Comparison of ENCODE assay signal across 8 mouse cellular contexts in the genomic region with DNA sequence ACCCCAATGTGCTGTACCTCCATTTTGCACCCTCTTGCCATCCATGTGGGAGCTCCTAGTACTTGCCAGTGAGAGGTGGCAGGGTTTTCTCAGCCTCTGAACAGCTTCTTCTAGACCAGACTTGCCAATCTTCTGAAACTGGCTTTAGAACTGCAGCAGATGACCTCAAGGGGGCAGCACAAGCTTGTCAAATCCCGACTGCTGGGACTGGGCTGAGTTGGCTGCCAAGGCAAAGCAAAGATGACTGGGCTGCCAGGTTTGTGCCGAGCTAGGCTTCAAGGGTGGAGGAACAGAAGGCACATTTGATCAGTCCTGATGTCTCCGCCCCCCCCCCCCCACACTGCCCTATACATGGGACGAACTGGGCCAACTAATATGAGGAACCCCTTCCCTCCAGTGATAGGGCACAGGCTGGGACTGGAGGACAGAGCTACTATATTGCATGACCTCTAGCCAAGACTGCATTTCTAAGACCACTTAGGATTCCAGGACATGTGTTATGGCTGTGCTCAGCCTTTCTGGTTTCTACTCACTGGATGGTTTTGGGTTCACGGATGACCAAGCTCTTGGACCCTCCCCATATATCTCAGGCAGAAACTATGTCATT. TPM values are rescaled to one million over a fixed set of nuclear protein-coding genes. Genes with fewer than 3 reads are reported as not detected.
DNase-seq lines count a peak whose midpoint lies in the region; ATAC-seq and TF ChIP-seq lines count a peak whose summit lies in the region.

No protein-coding gene starts in this region.

- intact Hi-C loops in gastrocnemius, adult 2 months (cut with DNase I), result loop anchor here (1.0 kb wide), 1 partner anchor 64 kb away; no protein-coding TSS in a partner anchor
- intact Hi-C loops in left cerebral cortex, postnatal 25 days (cut with DNase I), result loop anchor here (1.0 kb wide), 1 partner anchor 64 kb away; no protein-coding TSS in a partner anchor

- no peak for TF ChIP-seq POLR2A in spleen, adult 2 months (IDR thresholded peaks at IDR 0.05; ENCODE audit: low read depth, low read length)

- H3K27me3 ChIP-seq in intestine, postnatal 0 days (replicated peaks; ENCODE audit: control insufficient read depth, insufficient read depth, low read length), result no peaks in the 10 kb centered on the region
- no peaks in the 10 kb centered on the region for H3K27me3 ChIP-seq in midbrain, embryonic 13.5 days
- no peaks in the 10 kb centered on the region for H3K27me3 ChIP-seq in spleen, adult 2 months (ENCODE audit: control insufficient read depth, insufficient read depth, low read length)

- no peak for ATAC-seq in intestine, postnatal 0 days
- ATAC-seq in midbrain, embryonic 13.5 days, result peak; percentile 76
- ATAC-seq in erythroid progenitor cell, adult 5-6 weeks (replicated peaks; ENCODE audit: low FRiP score, poor library complexity, severe bottlenecking), result no peak

- H3K4me1 ChIP-seq in intestine, postnatal 0 days (replicated peaks; ENCODE audit: control insufficient read depth, insufficient read depth, low read length), result no peaks in the 10 kb centered on the region
- H3K4me1 ChIP-seq in midbrain, embryonic 13.5 days (replicated peaks), result no peaks in the 10 kb centered on the region
- H3K4me1 ChIP-seq in spleen, adult 2 months (ENCODE audit: control insufficient read depth, insufficient read depth, insufficient read length), result no peaks in the 10 kb centered on the region

- H3K27ac ChIP-seq in gastrocnemius, adult 2 months, result no peak overlapping the region
- no peak overlapping the region for H3K27ac ChIP-seq in intestine, postnatal 0 days (ENCODE audit: low read depth, low read length)
- H3K27ac ChIP-seq in midbrain, embryonic 13.5 days, result no peak overlapping the region
- no peak overlapping the region for H3K27ac ChIP-seq in spleen, adult 2 months (ENCODE audit: insufficient read depth, low read length)

- H3K36me3 ChIP-seq in intestine, postnatal 0 days (ENCODE audit: control insufficient read depth, insufficient read depth), result no peaks in the 10 kb centered on the region
- no peaks in the 10 kb centered on the region for H3K36me3 ChIP-seq in midbrain, embryonic 13.5 days
- H3K36me3 ChIP-seq in spleen, adult 2 months (ENCODE audit: control insufficient read depth, insufficient read depth, low read length), result no peaks in the 10 kb centered on the region

- no peak overlapping the region for H3K4me3 ChIP-seq in gastrocnemius, adult 2 months
- H3K4me3 ChIP-seq in intestine, postnatal 0 days (ENCODE audit: low read depth, low read length), result no peak overlapping the region
- H3K4me3 ChIP-seq in midbrain, embryonic 13.5 days (replicated peaks), result no peak overlapping the region
- H3K4me3 ChIP-seq in spleen, adult 2 months (ENCODE audit: extremely low read depth, insufficient read depth, insufficient read length), result no peak overlapping the region

- WGBS in intestine, postnatal 0 days, result 31% methylated on average over 5 of the region's 5 CpGs
- 33% methylated on average over 5 of the region's 5 CpGs for WGBS in midbrain, embryonic 13.5 days
- 34% methylated on average over 5 of the region's 5 CpGs for WGBS in spleen, adult 2 months

- H3K9ac ChIP-seq in intestine, postnatal 0 days (ENCODE audit: low read depth, low read length), result no peak overlapping the region
- H3K9ac ChIP-seq in midbrain, embryonic 13.5 days (replicated peaks), result no peak overlapping the region

- H3K4me2 ChIP-seq in intestine, postnatal 0 days (replicated peaks; ENCODE audit: low read depth), result no peak overlapping the region
- H3K4me2 ChIP-seq in midbrain, embryonic 13.5 days (replicated peaks), result no peak overlapping the region

- no peaks in the 10 kb centered on the region for H3K9me3 ChIP-seq in intestine, postnatal 0 days (ENCODE audit: control insufficient read depth)
- no peaks in the 10 kb centered on the region for H3K9me3 ChIP-seq in midbrain, embryonic 13.5 days

- peak; percentile 81 for TF ChIP-seq CTCF in gastrocnemius, adult 2 months (IDR thresholded peaks at IDR 0.05)
- TF ChIP-seq CTCF in intestine, postnatal 0 days (IDR thresholded peaks at IDR 0.05; ENCODE audit: low read depth), result peak; percentile 79
- TF ChIP-seq CTCF in spleen, adult 2 months (IDR thresholded peaks at IDR 0.05; ENCODE audit: extremely low read depth, insufficient read depth, insufficient read length, insufficient replicate concordance), result peak; percentile 69; the same call in 1 of the 2 replicates

- peak; percentile 57 for DNase-seq in adrenal gland, adult 8-10 months
- peak; percentile 79 to 92 for DNase-seq in cerebellum, postnatal 4 days (ENCODE audit: low spot score in 2 of 2)
- DNase-seq in gastrocnemius, adult 2 months, result peak; percentile 89
- DNase-seq in left cerebral cortex, postnatal 25 days (ENCODE audit: low spot score in 2 of 2), result peak; percentile 86 to 89
- peak in 1 of 2 experiments; percentile 27 for DNase-seq in spleen, adult 2 months (ENCODE audit: low read depth in 1 of 2, low spot score in 2 of 2)

RNA-seq across cellular contexts. Expression of a gene that starts 51.1 kb away (rescaled TPM):
- total RNA-seq in adrenal gland, adult 8-10 months (2022), result not detected
- not detected for total RNA-seq in gastrocnemius, adult 2 months (2021)
- not detected in 2 replicates for polyA plus RNA-seq in intestine, postnatal 0 days (2015; fragmentation: Nextera tagmentation; extraction: Ambion mirVana)
- total RNA-seq in left cerebral cortex, postnatal 25 days (2021), result not detected
- polyA plus RNA-seq in midbrain, embryonic 13.5 days (2015; fragmentation: Nextera tagmentation; extraction: Ambion mirVana), result not detected in 2 replicates
- not detected in 2 replicates for polyA plus RNA-seq in spleen, adult 2 months (2012; rRNA removed)
- total RNA-seq in erythroid progenitor cell, adult 5-6 weeks (2015; ENCODE audit: low replicate concordance), result not detected in 2 replicates
- total RNA-seq in erythroid progenitor cell, adult 5-6 weeks (2017; ENCODE audit: low replicate concordance), result not detected in 2 replicates

RNA-seq across cellular contexts. Expression of a gene that starts 58.4 kb away (rescaled TPM):
- total RNA-seq in adrenal gland, adult 8-10 months (2022), result not detected
- total RNA-seq in gastrocnemius, adult 2 months (2021), result not detected
- not detected in 2 replicates for polyA plus RNA-seq in intestine, postnatal 0 days (2015; fragmentation: Nextera tagmentation; extraction: Ambion mirVana)
- total RNA-seq in left cerebral cortex, postnatal 25 days (2021), result not detected
- polyA plus RNA-seq in midbrain, embryonic 13.5 days (2015; fragmentation: Nextera tagmentation; extraction: Ambion mirVana), result not detected in 2 replicates
- not detected in 2 replicates for polyA plus RNA-seq in spleen, adult 2 months (2012; rRNA removed)
- not detected in 2 replicates for total RNA-seq in erythroid progenitor cell, adult 5-6 weeks (2015; ENCODE audit: low replicate concordance)
- total RNA-seq in erythroid progenitor cell, adult 5-6 weeks (2017; ENCODE audit: low replicate concordance), result not detected in 2 replicates
